18 mouse cellular contexts compared by ENCODE assay signal in the genomic region with DNA sequence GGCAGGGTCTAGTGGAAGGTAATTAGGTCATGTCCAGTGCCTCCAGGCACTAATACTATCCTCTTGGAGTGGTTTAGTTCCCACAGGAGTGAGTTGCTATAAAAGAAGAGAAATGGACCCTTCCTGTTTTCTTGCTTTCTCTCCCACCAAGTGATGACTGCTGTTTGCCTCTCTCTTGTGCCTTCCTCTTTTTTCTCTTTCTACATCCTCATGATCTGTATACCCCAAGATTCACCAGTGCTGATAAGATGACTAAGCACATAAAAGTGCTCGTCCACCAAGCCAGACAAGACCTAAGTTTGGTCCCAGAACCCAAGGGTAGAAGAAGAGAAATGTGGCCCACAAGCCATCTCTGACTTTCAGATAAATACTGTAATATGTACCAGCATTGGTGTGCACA.
"Had no signal": no experiment of that assay in that cellular context is flagged by ENCODE, and none has a peak within 500 bp of the region (broad histone marks: within the 10 kb centered on the region; RNA-seq: fewer than 3 reads in every experiment).

No protein-coding gene starts in this region.

- DNase-seq: kidney, adult 8-10 months; kidney, postnatal 10 days; kidney, postnatal 4 days; left cerebral cortex, postnatal 4 days; liver, embryonic 13.5 days; lung, adult 2 months; lung, postnatal 10 days; lung, postnatal 36 days; retina, postnatal 1 day; right cerebral cortex, postnatal 25 days; spleen, adult 18-20 months; thymus, postnatal 25 days had no signal

- H3K36me3 ChIP-seq: kidney, embryonic 15.5 days; limb, embryonic 13.5 days; liver, embryonic 13.5 days; midbrain, embryonic 12.5 days; midbrain, embryonic 15.5 days; neural tube, embryonic 13.5 days had no signal

- H3K27me3 ChIP-seq: kidney, embryonic 15.5 days; limb, embryonic 13.5 days; liver, embryonic 13.5 days; midbrain, embryonic 12.5 days; midbrain, embryonic 15.5 days; neural tube, embryonic 13.5 days had no signal

- H3K4me1 ChIP-seq: liver, embryonic 13.5 days; midbrain, embryonic 15.5 days had no signal

- H3K4me2 ChIP-seq: kidney, embryonic 15.5 days; limb, embryonic 13.5 days; liver, embryonic 13.5 days; midbrain, embryonic 12.5 days; midbrain, embryonic 15.5 days; neural tube, embryonic 13.5 days had no signal

- H3K27ac ChIP-seq: kidney, embryonic 15.5 days; liver, embryonic 13.5 days; midbrain, embryonic 12.5 days; midbrain, embryonic 15.5 days; neural tube, embryonic 13.5 days had no signal

- ATAC-seq: intestine, embryonic 16.5 days; midbrain, embryonic 15.5 days had no signal

- H3K9me3 ChIP-seq: kidney, embryonic 15.5 days; limb, embryonic 13.5 days; liver, embryonic 13.5 days; midbrain, embryonic 12.5 days; midbrain, embryonic 15.5 days; neural tube, embryonic 13.5 days had no signal

- H3K4me3 ChIP-seq: kidney, embryonic 15.5 days; limb, embryonic 13.5 days; liver, embryonic 13.5 days; midbrain, embryonic 12.5 days; midbrain, embryonic 15.5 days; neural tube, embryonic 13.5 days had no signal

- H3K9ac ChIP-seq: kidney, embryonic 15.5 days; limb, embryonic 13.5 days; liver, embryonic 13.5 days; midbrain, embryonic 12.5 days; midbrain, embryonic 15.5 days; neural tube, embryonic 13.5 days had no signal
